Mouse (Mus musculus): ENCODE data around the gene Ctnna3.
"Not testable (repeated sequence)": the region's sequence is repeated elsewhere in the genome, so short reads cannot be mapped to it uniquely, and the experiment has no call there.

Ctnna3 gene

GRCm38 (mm10) chr10:64898739-64899138, 1468.8 kb downstream of the Ctnna3 start:
- no peak for DNase-seq (ENCODE audit: low spot score)

DNA sequence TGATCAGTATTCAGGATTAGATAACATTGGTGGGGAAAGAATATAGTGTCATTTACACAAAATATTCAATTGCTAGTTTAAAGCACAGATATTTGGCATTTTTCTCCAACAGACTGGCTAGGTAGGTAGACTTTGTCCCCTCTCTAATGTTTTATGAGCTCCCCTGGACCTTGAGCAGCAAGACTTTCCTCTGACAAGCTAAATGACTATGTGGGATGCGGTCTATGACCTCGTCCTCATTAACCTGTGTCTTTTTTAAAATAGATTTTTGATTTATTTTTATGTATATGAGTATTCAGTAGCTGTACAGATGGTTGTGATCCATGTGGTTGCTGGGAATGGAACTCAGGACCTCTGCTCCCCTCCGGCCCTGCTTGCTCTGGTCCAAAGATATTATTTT, 1471.8 kb downstream of the Ctnna3 start:
- DNase-seq (ENCODE audit: low spot score), result no peak

- no peak for DNase-seq (ENCODE audit: low spot score)
Observed at GRCm38 (mm10) chr10:64940975-64941374, 1511.1 kb downstream of the Ctnna3 start.

- DNase-seq (ENCODE audit: low spot score), result no peak
Observed at GRCm38 (mm10) chr10:64958391-64958790, 1528.5 kb downstream of the Ctnna3 start.

- no peak for DNase-seq (ENCODE audit: low spot score)
Observed at GRCm38 (mm10) chr10:64992871-64993270, 1563.0 kb downstream of the Ctnna3 start.

- DNase-seq (ENCODE audit: low spot score), result no peak
Observed at GRCm38 (mm10) chr10:65013525-65013924, 1583.6 kb downstream of the Ctnna3 start.

GRCm38 (mm10) chr10:65022667-65023066, 1592.8 kb downstream of the Ctnna3 start:
- no peak for DNase-seq (ENCODE audit: low spot score)

GRCm38 (mm10) chr10:65033516-65033915, 1603.6 kb downstream of the Ctnna3 start:
- not testable (repeated sequence) for DNase-seq (ENCODE audit: low spot score)
